Mouse (Mus musculus): ENCODE measurements around the gene Itgb5. TPM values are rescaled to one million over a fixed set of nuclear protein-coding genes. Genes with fewer than 3 reads are reported as not detected.
A peak's percentile ranks its signal among the peaks of the same experiment; 100 is the strongest.

Itgb5 gene
- total RNA-seq, 2 experiments from 2014 or later, result 178 to 230 TPM

DNA sequence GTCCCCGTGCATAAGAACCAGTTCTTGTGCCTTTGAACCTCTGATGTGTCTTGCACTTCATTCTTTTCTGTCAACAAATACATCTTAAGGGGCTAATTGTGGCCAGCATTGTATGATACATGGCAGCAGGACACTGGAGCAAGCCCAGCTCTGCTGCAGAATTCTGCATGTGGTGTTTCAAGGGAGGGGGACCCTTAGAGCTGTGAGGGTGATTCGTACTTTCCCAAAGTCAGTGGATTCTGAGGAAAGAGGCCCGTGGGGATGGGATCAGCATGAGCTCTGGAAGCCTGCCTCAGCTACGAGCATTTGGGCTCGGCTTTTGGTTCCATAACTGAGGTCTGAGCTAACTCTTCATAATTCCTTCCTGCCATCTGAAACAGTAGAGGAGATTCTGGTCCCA is 75.1 kb downstream of the Itgb5 start:
- DNase-seq, result no peak

DNA sequence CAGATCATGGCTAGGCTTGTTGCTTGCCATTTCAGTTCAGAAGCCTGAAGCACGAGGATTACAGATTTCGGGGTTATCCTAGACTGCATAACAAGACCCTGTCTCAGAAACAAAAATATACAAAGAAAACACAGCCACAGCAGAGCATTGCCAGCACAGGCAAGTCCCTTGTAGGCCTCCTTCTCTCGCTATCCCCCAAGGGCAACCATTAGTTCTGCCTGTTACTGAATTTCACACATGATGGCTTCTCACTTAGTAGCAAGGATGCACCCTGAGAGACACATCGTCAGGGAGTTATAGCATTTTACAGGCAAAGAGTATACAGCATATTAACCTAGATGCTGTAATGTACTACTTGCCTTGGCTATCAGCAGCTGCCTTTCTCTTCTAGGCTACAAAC is 78.8 kb downstream of the Itgb5 start:
- DNase-seq, result no peak

DNA sequence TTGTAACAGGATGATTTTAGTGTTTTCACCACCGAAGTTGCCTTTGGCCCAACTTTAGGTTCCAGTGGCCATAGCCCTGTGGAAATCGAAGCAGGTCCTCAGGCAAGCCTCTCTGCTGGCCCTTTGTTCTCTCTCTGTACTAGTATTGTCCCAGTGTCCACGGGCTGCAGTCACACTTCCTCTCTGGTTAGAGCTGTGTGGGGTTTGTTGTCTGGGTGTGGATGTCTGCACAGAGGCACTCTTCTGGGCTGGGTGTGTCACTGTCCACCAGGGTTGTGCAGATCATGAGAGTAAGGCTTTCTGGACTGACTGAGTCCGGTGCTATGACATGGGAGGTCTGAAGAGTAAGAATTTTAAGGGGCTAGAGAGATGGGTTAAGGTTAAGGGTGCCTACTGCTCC is 85.5 kb downstream of the Itgb5 start:
- DNase-seq, result no peak

DNA sequence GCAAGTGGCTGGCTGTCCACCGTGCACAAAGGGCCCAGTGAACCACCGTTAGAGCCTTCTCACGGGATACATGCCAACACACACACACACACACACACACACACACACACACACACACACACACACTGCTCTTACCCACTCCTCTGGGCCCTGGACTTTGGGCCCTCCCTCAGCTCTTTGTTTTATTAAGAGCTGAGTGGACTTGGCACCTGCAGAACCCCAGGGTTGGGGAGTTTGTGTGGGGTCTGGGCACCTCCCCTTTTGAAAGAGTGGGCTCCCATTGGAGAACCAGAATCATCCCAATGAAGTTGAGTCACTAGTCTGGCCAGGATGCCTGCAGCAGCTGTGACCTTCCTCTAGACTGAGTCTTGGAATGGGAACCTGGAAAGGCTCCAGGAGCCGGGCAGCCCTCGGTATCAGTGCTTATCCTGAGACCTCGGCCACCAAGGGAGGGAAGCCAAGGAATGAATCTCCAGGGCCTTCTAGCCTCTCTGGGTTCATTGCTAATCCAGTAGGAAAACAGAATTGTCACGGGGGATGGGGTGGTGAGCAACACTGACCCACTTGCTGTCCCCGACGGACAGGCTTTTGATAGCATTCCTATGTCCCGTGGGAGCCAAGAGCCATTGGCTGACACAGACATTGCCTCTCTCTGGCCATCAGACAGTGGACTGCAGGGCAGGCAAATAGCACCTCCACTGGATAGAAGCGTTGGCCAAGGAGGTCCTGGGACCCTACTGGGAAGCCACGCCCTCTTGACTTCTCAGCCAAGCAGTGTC is 87.2 kb downstream of the Itgb5 start:
- DNase-seq, result peak; percentile 93

DNA sequence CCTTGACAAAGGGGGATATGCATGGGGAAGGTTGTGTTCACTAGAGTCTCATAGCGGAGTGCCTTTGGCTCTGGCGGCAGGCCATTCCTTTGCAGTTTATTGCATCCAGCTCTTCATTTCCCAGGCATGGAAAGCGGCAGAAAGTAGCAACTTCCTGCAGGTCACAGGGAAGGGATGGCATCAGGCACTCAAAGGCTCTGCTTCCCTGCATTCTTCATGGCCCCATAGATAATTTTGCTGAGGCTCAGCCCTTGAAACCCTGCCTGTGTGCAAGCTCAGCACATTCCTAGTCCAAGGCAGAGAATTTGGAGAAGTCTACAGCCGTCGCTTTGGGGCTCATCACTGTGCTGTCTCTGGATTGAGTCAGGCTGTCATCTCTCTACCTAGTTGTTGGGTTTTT is 87.9 kb downstream of the Itgb5 start:
- peak in 1 of 2 experiments; percentile 24 for DNase-seq

DNA sequence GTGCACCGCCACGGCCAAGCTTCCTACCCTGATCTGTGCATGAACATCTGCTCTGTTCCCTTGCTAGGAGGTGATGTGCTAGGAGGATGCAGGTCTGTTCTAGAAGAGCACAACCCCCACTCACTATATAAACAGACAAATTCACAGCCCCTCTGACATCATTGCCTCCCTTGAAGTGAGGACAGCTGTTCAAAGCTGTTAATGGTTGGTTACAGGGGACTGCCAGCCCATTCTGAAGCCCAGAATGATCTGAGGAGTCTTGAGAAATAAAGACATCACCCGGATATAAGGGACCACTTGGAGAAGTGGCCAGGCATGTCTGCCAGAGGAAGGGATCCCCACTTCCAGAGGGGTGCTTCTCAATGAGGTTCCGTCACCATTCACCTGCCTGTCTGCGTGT is 88.5 kb downstream of the Itgb5 start:
- DNase-seq, result no peak

DNA sequence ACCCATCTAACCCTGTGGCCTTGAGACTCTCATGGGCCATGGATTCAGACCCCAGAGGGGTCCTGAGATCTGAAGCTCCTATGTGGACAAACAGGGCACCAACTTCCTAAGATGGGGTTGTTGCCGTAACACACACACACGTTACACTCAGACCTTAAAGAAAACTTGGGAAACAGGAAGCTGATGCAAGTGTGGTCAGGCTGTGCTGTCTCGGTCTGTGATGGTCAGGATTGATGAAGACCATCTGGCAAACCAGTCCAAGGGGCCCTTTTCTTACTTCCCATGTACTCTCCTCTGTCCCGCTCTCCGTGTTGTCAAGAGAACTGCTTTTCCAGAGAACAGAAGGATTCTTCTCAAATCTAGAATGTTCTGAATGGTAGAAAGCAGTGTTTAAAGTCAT is 92.0 kb downstream of the Itgb5 start:
- no peak for DNase-seq

DNA sequence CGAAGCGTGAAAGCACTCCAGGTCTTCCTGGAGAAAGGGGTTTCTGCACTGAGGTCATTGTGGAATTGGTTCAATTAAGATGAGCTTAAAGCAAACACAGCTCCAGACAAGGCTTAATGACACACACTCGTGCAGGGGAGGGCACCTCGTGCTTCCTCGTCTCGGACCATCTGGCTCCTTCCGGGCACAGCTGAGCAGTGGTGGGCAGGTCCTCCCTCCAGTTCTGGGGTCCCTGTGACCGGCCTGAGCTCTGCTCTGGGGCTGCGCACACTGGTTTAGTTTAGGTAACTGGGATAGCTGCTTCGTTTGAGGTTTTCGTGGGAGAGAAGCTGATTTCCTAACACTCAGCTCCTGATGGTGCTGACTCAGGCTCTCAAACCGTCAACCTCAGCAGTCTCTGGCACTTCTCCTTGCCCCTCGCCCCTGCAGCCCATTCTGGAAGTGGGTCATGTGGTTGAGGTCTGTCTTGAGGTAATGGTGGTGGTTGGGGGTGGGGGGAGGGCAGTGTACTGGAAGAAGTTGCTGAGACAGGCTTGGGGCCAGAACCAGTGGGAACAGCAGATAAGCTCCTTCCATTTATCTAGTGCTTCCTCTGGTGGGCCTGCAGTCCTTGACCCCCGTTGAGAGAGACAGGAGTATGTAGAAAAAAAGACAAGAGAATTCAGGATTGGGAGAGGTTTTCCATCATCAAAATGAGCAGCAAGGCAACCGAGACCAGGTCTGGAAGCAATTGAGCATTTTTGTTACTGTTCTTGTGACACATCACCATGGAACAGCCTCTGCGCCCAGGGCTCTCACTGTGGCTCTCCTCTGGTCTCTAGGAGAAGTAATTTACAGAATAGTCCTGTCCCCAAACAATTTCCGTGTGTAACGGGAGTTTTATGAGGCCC is 92.9 kb downstream of the Itgb5 start:
- no peak for DNase-seq

DNA sequence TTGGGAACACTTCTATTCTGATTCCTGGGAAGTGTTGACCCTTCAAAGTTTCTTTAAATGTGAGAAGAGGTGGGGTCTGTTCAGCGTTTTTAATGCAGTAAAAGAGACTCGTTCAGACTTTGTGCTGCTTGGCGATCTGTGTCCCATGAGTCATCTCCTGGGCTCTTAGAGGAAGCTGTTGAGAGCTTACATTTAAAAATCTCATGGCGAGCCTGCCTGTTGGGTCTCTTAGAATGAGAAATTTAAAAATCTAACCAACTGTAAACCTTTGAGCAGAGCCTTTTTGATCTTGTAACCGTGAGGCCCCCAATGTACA is 93.5 kb downstream of the Itgb5 start:
- no peak for DNase-seq

DNA sequence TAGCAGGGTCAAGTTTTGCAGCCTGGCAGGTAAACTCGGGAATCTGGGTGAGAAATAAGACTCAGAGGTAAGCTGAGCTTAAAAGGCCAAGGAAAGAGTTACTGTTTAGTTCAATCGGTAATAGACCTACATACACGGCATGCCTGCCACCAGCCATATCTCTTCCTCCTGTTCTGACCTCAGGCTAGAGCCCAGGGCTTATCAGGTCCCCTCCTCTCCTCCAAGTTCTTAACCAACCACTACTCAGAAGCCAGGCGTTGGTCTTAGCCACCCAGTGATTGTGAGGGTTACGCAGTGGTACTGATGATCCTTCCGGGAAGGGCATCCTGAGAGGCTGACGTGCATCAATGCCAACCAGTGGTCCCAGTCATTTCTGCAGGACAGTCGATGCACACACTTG is 94.3 kb downstream of the Itgb5 start:
- no peak for DNase-seq

DNA sequence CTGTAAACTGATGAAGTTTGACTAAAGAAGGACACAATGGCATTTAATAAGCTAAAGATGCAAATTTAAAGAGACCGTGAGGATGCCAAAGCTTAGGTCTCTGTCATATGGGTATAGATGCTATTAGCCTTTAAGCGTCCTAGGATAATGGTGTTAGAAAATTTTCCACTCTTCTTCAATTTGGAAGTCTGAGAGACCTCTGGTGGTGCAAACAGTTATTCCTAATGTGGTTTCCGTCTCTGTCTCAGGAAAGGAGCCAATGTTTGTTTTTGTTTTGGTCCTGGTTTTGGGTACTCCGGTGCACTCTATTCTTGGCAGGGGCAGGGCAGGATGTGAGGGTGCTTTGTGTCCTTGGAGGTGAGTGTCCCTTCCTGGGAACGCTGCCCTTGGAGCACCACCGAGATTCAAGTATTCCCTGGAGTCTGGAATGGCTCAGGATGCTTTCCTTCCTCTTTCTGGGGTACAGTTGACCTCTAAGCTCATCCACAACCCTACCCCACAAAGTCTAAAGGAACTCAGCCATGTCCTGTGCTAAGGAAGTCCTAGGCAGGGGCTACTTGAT is 97.9 kb downstream of the Itgb5 start:
- DNase-seq, result peak; percentile 32 to 51

DNA sequence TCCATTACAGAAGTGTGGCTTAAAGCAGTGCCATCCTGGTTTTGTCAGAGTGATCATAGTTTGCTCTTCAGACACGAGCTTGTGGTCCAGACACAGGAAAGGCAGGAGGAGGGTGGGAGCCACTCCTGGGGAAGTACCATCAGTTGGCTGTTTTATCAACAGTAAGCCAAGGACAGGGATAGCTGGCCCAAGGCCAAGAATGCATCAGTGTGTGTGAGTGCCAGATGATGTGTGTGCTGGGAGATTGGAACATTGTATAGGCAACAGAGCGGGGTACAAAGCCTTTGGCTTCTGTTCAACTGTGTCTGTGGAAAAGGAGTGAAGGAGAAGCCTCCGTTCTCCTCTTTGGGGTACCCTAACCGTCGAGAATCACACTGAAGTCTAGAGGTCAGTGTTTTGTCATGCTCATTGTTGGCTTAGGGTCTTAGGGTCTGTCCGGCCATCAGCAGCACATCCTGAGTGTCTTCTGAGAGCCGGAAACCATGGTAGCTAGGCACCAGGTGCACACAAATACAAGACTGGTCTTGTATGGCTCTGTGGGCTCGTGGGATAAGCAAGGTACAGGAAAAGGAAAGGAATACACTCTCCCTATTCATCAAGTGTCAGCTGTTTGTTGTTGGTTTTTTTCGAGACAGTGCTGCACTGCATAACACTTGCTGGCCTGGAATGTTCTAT is 99.5 kb downstream of the Itgb5 start:
- peak; percentile 80 to 81 for DNase-seq

DNA sequence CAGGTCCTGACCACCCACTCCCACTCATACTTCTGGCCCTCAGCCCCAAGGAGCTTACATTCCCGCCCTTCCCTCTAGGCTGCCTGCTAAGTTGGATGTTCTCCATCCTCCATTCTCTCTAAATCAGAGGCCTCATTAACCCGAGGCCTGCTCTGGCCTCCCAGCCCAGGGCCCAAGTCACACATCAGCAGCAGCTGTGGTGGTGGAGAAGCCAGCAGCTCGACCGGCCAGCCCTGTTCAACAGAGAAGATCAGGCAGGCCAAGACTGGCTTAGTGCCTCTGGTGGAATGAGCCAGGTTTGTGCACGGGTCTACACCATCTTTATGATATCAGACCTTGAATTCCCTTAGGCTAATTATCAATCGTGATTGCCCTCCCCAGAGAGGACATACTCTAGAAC is 101.3 kb downstream of the Itgb5 start:
- no peak for DNase-seq

DNA sequence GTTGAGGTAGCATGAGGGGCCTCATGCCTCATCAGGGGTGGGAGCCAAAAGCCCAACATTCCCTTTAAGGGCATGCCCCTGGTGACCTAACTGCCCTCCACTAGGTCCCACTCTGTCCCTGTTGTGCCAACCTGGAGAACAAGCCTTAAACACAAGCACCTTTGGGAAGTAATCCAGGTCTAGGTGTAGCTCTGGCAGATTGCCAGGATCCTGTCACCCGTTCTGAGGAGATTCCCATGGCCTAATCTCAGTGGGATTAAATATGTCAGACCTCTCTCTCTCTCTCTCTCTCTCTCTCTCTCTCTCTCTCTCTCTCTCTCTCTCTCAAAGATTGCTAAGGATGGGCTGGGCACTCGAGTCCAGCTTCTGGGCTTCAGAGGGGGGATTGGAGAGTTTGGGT is 102.2 kb downstream of the Itgb5 start:
- no peak for DNase-seq

DNA sequence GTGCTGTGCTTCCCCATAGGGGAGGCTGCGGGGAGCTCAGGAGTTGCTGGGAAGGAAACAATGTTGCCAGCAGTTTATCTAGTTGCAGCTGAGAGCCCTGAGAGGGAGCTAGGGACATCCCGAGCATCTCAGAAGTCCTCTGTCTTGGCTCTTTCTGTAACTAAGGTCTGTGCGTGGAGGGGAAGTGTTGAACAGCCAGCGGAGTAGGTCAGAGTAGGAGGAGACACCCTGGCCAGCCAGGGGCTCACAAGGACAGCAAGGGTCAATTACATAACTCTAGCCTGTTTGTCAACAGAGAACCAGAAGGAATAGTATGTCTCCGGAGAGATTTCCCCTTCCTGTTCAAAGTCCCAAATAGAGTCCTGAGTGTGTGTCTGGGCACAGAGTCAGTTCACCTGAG is 102.7 kb downstream of the Itgb5 start:
- DNase-seq, result peak; percentile 44 to 47

DNA sequence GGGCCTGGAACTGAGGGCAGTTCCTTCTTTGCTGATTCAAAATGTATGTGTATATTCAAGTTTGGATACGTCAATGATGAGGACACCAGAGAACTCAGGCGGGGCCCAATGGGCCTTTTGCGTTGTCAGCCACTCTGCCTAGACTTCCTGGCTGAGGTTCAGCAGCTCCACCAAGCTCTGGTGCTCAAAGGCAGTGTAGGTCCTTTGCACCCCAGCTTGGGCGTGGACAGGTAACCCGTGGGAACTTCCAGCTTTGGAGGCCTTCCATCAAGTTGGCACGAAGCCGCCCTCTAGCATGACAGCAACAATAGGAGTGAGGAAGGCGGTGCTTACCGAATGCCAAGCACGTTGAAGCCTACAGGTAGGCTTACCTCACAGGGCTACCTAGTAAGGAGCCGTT is 103.9 kb downstream of the Itgb5 start:
- no peak for DNase-seq

DNA sequence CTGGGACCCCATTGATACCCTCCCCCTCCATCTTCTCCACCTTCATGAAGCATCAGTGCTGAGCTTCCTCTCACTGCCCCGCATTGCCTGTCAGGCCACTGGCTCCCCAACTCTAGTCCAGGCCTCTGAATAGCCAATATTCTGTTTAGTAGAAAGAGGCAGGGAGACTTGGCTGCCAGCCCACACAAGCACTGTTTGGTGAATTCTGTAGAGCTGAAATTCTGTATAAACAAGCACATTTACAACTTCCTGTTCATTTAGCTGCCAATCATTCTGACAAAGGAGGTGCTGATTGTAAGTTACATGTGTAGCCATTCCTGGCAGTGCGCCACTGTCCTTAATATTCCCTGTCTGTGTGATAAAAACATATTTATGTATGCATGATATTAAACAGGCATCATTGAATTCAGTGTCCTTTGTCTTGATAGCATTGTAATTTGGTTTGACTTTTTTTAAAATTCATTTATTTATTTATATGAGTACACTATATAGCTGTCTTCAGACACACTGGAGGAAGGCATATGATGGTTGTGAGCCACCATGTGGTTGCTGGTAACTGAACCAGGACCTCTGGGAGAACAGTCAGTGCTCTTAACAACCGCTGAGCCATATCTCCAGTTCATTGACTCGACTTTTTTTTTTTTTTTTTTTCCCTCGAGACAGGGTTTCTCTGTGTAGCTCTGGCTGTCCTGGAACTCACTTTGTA is 105.4 kb downstream of the Itgb5 start:
- no peak for DNase-seq

DNA sequence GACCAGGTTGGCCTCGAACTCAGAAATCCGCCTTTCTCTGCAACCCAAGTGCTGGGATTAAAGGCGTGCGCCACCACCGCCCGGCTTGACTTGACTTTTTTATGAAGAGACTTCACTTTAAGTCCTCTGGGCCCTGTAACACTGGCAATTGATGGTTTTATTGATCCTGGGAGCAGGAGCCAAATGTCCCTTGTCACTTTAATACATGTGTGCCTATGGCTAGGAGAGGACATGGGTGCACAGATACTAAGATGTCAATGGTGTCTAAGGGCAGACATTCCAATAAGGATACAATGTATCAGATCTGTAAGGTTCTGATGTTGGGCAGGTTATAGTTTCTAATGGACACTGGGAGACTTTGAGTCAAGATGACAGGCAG is 105.9 kb downstream of the Itgb5 start:
- DNase-seq, result no peak

DNA sequence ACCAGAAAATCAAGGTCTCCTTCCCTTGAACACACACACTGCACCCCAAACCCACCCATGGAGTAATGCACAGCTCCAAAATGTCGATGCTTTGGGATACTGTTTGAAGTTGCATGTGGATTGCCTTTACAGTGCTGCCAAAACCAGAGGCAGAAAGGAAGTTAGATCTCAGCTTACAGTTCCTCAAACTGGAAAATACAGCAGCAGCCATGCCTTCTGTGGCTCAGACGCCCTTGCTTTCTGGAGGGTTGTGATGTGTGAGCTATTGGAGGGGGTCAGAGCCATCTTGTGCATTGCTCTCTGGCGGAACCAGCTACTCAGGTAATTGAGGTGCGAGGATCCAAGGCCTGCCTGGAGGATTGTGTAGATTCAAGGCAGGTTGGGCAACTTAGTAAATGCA is 107.4 kb downstream of the Itgb5 start:
- no peak for DNase-seq

DNA sequence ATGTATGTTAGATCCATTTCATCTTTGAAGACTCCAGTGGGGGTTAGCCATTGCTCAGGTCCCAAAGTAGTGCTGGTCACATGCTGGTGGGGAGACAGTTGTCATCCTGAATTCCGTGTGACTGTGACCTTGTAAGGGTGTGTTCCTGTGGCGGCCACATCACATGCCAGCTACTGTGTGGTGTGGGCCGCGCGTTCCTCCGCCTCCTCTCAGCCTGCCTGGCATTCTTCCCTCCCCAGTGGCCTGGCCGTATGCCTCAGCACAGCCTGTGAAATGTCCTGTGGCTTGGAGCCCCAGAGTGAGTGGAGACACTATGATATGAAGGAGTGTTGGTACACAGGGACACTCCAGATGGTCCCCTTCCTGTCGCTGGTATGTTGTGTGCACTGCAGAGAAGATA is 108.1 kb downstream of the Itgb5 start:
- peak; percentile 81 for DNase-seq

DNA sequence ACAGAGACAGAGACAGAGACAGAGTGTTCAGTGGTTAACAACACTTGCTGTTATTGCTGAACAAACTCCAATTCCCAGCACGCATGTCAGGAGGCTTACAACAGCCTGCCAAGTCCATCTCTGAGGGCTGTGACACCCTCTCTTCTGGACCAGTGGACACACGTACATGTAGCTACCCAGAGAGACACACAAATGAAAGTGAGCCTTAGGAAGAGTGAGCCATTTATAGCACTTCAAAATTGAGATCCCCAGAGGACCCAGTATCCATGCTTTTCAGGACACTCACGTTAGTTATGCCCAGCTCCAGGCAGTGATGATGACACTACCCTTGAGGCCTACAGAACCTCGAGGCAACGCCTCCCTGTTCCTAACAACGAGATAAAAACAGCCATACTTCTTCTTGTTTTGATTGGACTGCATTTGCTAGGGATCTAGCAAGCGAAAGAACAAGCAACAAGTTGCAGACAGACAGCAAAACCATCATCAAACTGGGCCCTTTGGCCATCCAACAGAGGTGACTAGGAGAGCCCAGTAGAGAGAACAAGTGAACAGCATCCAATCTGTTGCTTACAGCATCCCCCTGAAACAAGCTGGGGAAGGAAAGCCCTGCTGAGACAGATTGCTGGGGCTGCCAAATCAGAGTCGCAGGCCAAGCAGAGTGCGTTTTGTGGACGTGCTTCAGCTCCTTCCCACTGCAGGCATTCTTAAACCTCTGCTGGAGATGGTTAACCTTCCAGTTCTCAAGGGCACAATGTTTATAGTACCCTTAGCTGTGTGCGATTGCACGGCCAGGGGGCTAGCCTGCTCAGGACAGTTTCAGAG is 109.1 kb downstream of the Itgb5 start:
- DNase-seq, result no peak
